Mouse (Mus musculus): ENCODE data around the gene Prkaca.
"Not testable (repeated sequence)": the region's sequence is repeated elsewhere in the genome, so short reads cannot be mapped to it uniquely, and the experiment has no call there.

The Prkaca gene

DNA sequence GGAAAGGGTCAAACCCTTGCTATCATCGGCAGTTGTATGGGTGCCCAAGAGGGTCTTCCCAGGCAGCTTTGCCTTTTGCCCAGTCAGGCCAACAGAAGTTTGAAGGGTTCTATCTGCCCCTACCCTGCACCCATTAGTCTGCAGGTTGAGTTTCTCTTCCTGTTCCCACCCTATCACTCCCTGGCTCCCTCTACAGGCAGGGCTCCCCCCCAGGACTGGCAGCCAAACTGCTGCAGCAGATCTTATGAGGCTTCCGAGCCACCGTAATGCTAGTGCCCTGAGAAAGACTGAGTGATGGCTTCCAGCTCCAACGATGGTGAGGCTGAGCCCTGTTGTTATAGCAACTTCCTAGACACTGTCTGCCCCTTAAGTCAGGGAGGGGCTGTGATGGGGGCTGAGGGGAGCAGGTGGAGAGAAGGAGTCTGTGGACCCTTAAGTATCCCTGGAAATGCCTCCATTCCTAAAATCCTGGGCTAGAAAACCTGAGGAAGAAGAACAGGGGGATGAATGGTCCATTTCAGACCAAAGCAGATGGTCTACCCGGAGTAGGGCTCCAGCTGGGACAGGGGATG is 4.1 kb downstream of the Prkaca start:
- no peak for DNase-seq

- no peak for DNase-seq
These were observed 4.9 kb downstream of the Prkaca start for GRCm38 (mm10) chr8:83977646-83978045.

- DNase-seq: no peak
These were observed 5.4 kb downstream of the Prkaca start for GRCm38 (mm10) chr8:83978200-83978599.

- DNase-seq: no peak
These were observed 7.5 kb downstream of the Prkaca start for GRCm38 (mm10) chr8:83980250-83980649.

GRCm38 (mm10) chr8:83980845-83981244 is 8.1 kb downstream of the Prkaca start:
- DNase-seq: no peak

GRCm38 (mm10) chr8:83981533-83981932 is 8.7 kb downstream of the Prkaca start:
- DNase-seq: no peak

DNA sequence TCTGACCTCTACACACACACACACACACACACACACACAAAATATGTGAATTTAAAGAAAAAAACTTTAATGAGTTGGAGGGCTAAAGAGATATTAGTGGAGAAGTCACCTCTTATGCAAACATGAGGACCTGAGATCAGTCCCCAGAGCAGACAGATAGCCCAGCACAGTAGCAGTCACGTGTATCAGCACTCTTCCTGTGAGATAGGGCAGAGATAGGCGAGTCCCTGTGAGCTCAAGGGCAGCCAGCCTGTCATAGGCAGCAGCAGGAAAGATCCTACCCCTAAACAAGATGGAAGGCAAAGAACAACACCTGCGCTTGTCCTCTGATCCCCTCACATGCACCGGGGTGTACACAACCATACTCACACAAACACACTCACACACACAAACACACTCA is 9.7 kb downstream of the Prkaca start:
- no peak for DNase-seq

GRCm38 (mm10) chr8:83983222-83983621 is 10.4 kb downstream of the Prkaca start:
- DNase-seq: not testable (repeated sequence)

- no peak for DNase-seq
These were observed 16.4 kb downstream of the Prkaca start for GRCm38 (mm10) chr8:83989243-83989642.

GRCm38 (mm10) chr8:83990170-83990569 is 17.4 kb downstream of the Prkaca start:
- no peak for DNase-seq

DNA sequence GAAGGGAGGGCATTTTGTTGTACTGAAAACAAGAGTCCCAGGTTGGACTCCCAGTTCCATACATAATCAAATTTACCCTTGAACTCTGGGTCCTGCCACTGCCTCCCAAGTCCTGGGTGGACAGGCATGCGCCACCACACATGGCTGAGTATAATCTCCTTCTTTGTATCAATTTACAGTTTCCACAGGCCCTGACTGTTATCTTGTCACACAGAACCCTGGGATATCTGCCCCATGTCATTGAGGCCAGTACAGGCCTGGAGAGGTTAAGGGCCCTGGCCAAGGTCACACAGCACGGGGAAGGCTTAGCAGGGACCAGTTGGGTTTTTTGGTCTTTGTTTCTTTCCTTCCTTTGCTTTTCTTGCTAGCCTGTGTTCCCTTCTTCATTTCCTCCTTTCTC is 19.7 kb downstream of the Prkaca start:
- no peak for DNase-seq

GRCm38 (mm10) chr8:83994030-83994429 is 21.2 kb downstream of the Prkaca start:
- DNase-seq: no peak

DNA sequence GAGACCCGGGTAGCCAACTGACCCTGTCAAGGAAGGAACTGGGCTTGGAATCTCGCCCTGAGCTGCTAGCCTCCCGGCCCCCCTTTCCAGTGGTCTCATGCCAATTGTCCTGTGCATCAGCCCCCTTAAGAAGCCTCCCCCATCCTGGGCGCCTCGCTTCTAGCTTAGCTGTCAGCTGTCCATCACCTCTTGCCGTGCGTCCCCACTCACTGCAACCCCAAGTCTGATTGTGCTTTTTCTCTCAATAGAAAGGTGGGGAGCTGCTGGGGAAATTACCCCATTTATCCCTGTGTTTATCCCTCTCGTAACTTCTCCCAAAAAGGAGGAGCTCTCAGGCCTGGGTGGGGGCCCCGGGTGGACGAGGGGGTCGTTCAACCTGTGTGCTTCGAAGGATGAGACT is 23.2 kb downstream of the Prkaca start:
- no peak for DNase-seq

DNA sequence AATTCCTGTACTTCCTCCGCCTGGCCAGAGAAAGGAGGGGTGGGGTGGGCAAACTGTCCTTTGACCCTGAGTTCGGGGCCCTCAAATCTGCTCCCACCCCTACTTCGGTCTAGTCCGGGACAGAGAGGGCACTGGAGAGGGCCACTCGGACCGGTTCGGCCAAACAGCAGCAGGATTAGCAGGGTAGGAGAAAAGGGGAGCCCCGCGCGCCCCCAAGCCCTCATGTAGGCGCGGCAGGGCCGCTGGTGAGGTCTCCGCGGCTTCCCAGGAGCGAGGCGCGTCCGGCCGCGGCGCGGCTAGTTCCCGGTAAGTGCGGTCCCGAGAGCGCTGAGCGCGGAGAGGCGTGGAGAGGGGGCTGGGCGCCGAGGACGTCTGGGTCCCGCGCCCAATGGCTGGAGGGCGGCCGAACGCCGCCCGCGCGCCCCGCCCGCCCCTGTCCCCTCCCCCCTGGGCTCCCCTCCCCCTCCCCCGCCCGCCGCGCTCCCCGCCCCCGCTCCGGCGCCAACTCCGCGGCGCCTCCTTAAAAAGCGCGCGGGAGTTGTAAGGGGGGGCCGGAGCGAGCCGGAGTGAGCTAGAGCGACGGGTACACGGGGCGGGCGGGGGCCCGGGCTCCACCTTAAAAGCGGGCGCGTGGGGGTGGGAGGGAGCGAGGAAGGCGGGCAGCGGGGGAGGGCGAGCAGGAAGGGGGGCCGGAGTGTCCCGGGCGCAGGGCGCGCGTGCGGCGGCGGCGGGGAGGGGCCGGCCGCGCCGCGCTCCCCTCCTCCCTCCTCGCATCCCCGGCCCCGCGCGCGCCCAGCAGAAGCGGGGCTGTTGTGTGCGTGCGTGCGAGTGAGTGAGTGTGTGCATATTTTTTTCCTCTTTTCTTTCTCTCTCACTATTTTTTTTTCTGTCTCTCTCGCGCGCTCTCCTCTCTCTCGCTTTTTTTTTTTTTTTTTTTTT is 24.0 kb downstream of the Prkaca start:
- DNase-seq: peak; percentile 90

GRCm38 (mm10) chr8:83997511-83998141 is 24.8 kb downstream of the Prkaca start, which contains the start of gene Samd1:
Gene Samd1, plus strand, starts transcription at chr8:83997672.
- DNase-seq: peak; percentile 44

GRCm38 (mm10) chr8:83998231-83999056 is 25.7 kb downstream of the Prkaca start:
- DNase-seq: peak; percentile 69

GRCm38 (mm10) chr8:83999057-83999705 is 26.4 kb downstream of the Prkaca start:
- no peak for DNase-seq

DNA sequence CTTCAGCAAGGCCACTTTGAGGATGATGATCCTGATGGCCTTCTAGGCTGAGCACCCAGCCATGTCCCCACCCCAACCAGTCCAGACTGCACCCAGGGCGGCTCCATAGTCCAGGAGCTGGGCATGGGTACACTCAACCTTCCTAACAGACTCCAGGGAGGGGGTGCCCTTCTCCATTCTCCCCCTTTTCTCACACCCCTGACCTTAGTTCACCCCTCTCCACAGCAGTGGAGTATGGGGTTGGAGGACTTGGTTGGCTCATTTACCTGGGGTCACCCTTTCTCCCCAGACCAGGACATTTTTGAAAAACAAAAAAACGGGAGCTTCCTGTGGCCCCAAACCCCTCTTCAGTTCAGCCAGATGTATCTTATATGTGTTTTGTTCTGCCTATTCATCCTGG is 27.0 kb downstream of the Prkaca start:
- DNase-seq: no peak

DNA sequence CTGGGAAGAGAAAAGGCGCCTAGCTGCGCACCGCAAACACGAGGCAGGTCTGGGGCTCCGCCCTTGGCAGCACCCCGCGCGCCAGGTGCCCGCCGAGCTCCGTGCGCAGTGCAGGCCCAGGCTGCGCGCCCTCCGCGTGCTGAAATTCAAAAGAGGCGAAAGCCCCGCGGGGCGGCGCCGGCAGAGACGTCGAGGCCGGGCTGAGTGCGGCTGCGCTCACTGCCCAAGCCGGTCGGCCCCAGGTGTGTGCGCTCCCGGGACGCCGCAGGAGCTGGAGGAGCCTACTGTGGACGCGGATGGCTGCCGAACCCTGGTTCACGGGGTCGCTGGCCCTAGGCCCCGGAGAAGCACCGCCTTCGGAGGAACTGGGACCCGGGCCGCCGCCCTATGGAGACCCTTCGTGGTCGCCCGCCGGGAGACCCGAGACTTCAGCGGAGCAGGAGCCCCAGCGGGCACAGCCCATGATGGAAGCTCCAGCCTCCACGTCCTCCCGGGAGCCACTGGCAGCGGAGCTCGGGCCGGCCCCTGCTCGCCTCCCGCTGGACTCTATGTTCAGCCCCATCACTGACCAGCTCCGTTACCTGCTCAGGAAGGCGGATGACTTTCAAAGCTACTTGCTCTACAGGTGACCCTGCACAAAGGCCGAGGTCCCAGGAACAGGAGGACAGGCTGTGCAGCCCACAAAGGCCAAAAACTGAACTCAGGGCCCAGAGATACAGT is 28.6 kb downstream of the Prkaca start, which contains the start of gene 1700067K01Rik:
Gene 1700067K01Rik (plus strand): TSS at position 222 of the 720 bp plus-strand sequence.
- DNase-seq: no peak

DNA sequence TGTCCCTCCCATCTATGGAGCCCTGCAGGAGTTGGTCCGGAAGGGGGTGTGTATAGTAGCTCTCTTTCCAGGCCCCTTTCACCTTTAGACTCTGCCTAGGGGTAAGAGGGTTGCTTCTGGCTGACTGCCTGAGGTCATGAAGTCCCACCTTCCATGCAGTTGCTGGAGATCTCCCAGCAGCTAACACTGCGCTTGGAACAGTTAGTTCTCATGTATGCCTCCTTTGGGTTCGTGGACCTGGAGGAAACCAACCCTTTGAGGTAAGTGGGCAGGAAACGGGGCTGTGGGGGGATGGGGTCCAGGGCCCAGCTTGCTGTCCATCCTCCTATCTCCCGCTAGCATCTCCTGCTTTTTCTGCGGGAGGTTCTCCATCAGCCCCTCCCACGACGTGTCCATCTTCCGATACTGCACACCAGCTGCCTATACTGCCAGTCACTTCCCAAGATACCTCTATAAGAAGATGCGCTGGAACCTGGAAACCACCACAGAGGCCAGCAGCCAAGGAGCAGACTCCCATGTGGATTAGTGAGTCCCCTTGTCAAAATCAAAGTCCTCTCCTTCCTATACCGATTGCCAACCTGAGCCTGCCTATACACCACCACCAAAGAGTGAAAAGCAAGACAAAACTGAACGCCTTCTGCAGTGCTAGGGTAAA is 30.3 kb downstream of the Prkaca start:
- DNase-seq: no peak
